Mouse (Mus musculus): ENCODE results near the gene Ltbp2. TPM values are rescaled to one million over a fixed set of nuclear protein-coding genes. Genes with fewer than 3 reads are reported as not detected.

Gene Ltbp2
- polyA plus RNA-seq, 1 experiment from 2014 or later, result 2.9 TPM

- no peaks in the 10 kb centered on the region; a peak in 1 of 4 replicates for H3K4me1 ChIP-seq (ENCODE audit: control insufficient read depth in 2 of 2, insufficient read depth in 2 of 2, low read length in 2 of 2)
- H3K27ac ChIP-seq (replicated peaks in 1 of 2; ENCODE audit: control insufficient read depth in 1 of 2, insufficient read depth in 1 of 2, low read depth in 2 of 2, low read length in 2 of 2), result no peak overlapping the region
- no peak overlapping the region for H3K4me3 ChIP-seq (ENCODE audit: control insufficient read depth in 1 of 2, insufficient read depth in 1 of 2, low read depth in 1 of 2, low read length in 2 of 2)
- no peaks in the 10 kb centered on the region for H3K27me3 ChIP-seq (ENCODE audit: control insufficient read depth, insufficient read depth, low read length)
- H3K36me3 ChIP-seq (ENCODE audit: control insufficient read depth, insufficient read depth, low read length), result peaks cover 49% of the 10 kb centered on the region
- 84% methylated on average over 10 of the region's 10 CpGs for WGBS
- H3K9me3 ChIP-seq (ENCODE audit: control insufficient read depth, low read length), result no peaks in the 10 kb centered on the region
- H3K9ac ChIP-seq (ENCODE audit: low read length), result no peak overlapping the region
- H3K4me2 ChIP-seq (ENCODE audit: low read length), result no peak overlapping the region
- no peak for ATAC-seq (ENCODE audit: insufficient number of reproducible peaks, insufficient read depth, low FRiP score, low read depth)
Measured at GRCm38 (mm10) chr12:84756016-84756415, 120.3 kb downstream of the Ltbp2 start.

GRCm38 (mm10) chr12:84755008-84755695 is 121.2 kb downstream of the Ltbp2 start:
- no peak overlapping the region for H3K4me3 ChIP-seq (ENCODE audit: control insufficient read depth in 1 of 2, insufficient read depth in 1 of 2, low read depth in 1 of 2, low read length in 2 of 2)
- WGBS, result 63% methylated on average over 16 of the region's 16 CpGs
- no peak overlapping the region for H3K9ac ChIP-seq (ENCODE audit: low read length)
- no peak overlapping the region for H3K4me2 ChIP-seq (ENCODE audit: low read length)
- H3K36me3 ChIP-seq (ENCODE audit: control insufficient read depth, insufficient read depth, low read length), result peaks cover 45% of the 10 kb centered on the region
- H3K9me3 ChIP-seq (ENCODE audit: control insufficient read depth, low read length), result no peaks in the 10 kb centered on the region
- H3K4me1 ChIP-seq (ENCODE audit: control insufficient read depth in 2 of 2, insufficient read depth in 2 of 2, low read length in 2 of 2), result no peaks in the 10 kb centered on the region; a peak in 1 of 4 replicates
- no peak for ATAC-seq (ENCODE audit: insufficient number of reproducible peaks, insufficient read depth, low FRiP score, low read depth)
- no peaks in the 10 kb centered on the region for H3K27me3 ChIP-seq (ENCODE audit: control insufficient read depth, insufficient read depth, low read length)
- no peak overlapping the region for H3K27ac ChIP-seq (replicated peaks in 1 of 2; ENCODE audit: control insufficient read depth in 1 of 2, insufficient read depth in 1 of 2, low read depth in 2 of 2, low read length in 2 of 2)

- no peaks in the 10 kb centered on the region for H3K27me3 ChIP-seq (ENCODE audit: control insufficient read depth, insufficient read depth, low read length)
- 45% methylated on average over 14 of the region's 14 CpGs for WGBS
- no peak for ATAC-seq (ENCODE audit: insufficient number of reproducible peaks, insufficient read depth, low FRiP score, low read depth)
- no peak overlapping the region for H3K9ac ChIP-seq (ENCODE audit: low read length)
- no peaks in the 10 kb centered on the region; a peak in 1 of 4 replicates for H3K4me1 ChIP-seq (ENCODE audit: control insufficient read depth in 2 of 2, insufficient read depth in 2 of 2, low read length in 2 of 2)
- no peak overlapping the region for H3K4me2 ChIP-seq (ENCODE audit: low read length)
- peaks cover 24% of the 10 kb centered on the region for H3K36me3 ChIP-seq (ENCODE audit: control insufficient read depth, insufficient read depth, low read length)
- no peak overlapping the region for H3K4me3 ChIP-seq (ENCODE audit: control insufficient read depth in 1 of 2, insufficient read depth in 1 of 2, low read depth in 1 of 2, low read length in 2 of 2)
- no peak overlapping the region for H3K27ac ChIP-seq (replicated peaks in 1 of 2; ENCODE audit: control insufficient read depth in 1 of 2, insufficient read depth in 1 of 2, low read depth in 2 of 2, low read length in 2 of 2)
- no peaks in the 10 kb centered on the region for H3K9me3 ChIP-seq (ENCODE audit: control insufficient read depth, low read length)
Measured at GRCm38 (mm10) chr12:84752131-84752977, 124.0 kb downstream of the Ltbp2 start.

GRCm38 (mm10) chr12:84750661-84751060 is 125.7 kb downstream of the Ltbp2 start:
- no peak overlapping the region for H3K4me2 ChIP-seq (ENCODE audit: low read length)
- H3K4me3 ChIP-seq (ENCODE audit: control insufficient read depth in 1 of 2, insufficient read depth in 1 of 2, low read depth in 1 of 2, low read length in 2 of 2), result no peak overlapping the region
- no peak overlapping the region for H3K9ac ChIP-seq (ENCODE audit: low read length)
- no peaks in the 10 kb centered on the region for H3K27me3 ChIP-seq (ENCODE audit: control insufficient read depth, insufficient read depth, low read length)
- H3K36me3 ChIP-seq (ENCODE audit: control insufficient read depth, insufficient read depth, low read length), result peaks cover 8% of the 10 kb centered on the region
- 73% methylated on average over 14 of the region's 14 CpGs for WGBS
- H3K9me3 ChIP-seq (ENCODE audit: control insufficient read depth, low read length), result no peaks in the 10 kb centered on the region
- no peak for ATAC-seq (ENCODE audit: insufficient number of reproducible peaks, insufficient read depth, low FRiP score, low read depth)
- no peak overlapping the region for H3K27ac ChIP-seq (replicated peaks in 1 of 2; ENCODE audit: control insufficient read depth in 1 of 2, insufficient read depth in 1 of 2, low read depth in 2 of 2, low read length in 2 of 2)
- H3K4me1 ChIP-seq (ENCODE audit: control insufficient read depth in 2 of 2, insufficient read depth in 2 of 2, low read length in 2 of 2), result peaks cover 0 to 1% of the 10 kb centered on the region in 2 experiments; a peak in 1 of 4 replicates

- 67% methylated on average over 3 of the region's 3 CpGs for WGBS
- ATAC-seq (ENCODE audit: insufficient number of reproducible peaks, insufficient read depth, low FRiP score, low read depth), result no peak
- H3K4me1 ChIP-seq (ENCODE audit: control insufficient read depth in 2 of 2, insufficient read depth in 2 of 2, low read length in 2 of 2), result peaks cover 0 to 2% of the 10 kb centered on the region in 2 experiments; a peak in 1 of 4 replicates
- no peaks in the 10 kb centered on the region for H3K9me3 ChIP-seq (ENCODE audit: control insufficient read depth, low read length)
- H3K27ac ChIP-seq (replicated peaks in 1 of 2; ENCODE audit: control insufficient read depth in 1 of 2, insufficient read depth in 1 of 2, low read depth in 2 of 2, low read length in 2 of 2), result no peak overlapping the region
- H3K4me3 ChIP-seq (ENCODE audit: control insufficient read depth in 1 of 2, insufficient read depth in 1 of 2, low read depth in 1 of 2, low read length in 2 of 2), result no peak overlapping the region
- no peaks in the 10 kb centered on the region for H3K36me3 ChIP-seq (ENCODE audit: control insufficient read depth, insufficient read depth, low read length)
- H3K27me3 ChIP-seq (ENCODE audit: control insufficient read depth, insufficient read depth, low read length), result no peaks in the 10 kb centered on the region
- H3K9ac ChIP-seq (ENCODE audit: low read length), result no peak overlapping the region
- H3K4me2 ChIP-seq (ENCODE audit: low read length), result no peak overlapping the region
Measured at GRCm38 (mm10) chr12:84748134-84748533, 128.2 kb downstream of the Ltbp2 start.

- Histone ChIP-seq H3K36me3 (ENCODE audit: control insufficient read depth, insufficient read depth, low read length) (no peaks in the 10 kb centered on the region), H3K4me1 (ENCODE audit: control insufficient read depth in 2 of 2, insufficient read depth in 2 of 2, low read length in 2 of 2) (0 out of 4 replicates have a peak, but pooled peaks cover 0 to 2% of the 10 kb centered on the region in 2 experiments), H3K4me2 (ENCODE audit: low read length) (no peak overlapping the region), H3K27ac (replicated peaks in 1 of 2; ENCODE audit: control insufficient read depth in 1 of 2, insufficient read depth in 1 of 2, low read depth in 2 of 2, low read length in 2 of 2) (no peak overlapping the region), H3K27me3 (ENCODE audit: control insufficient read depth, insufficient read depth, low read length) (no peaks in the 10 kb centered on the region), H3K4me3 (ENCODE audit: control insufficient read depth in 1 of 2, insufficient read depth in 1 of 2, low read depth in 1 of 2, low read length in 2 of 2) (no peak overlapping the region), H3K9me3 (ENCODE audit: control insufficient read depth, low read length) (no peaks in the 10 kb centered on the region), H3K9ac (ENCODE audit: low read length) (no peak overlapping the region)
- WGBS, result 44% methylated on average over 4 of the region's 4 CpGs
- no peak for ATAC-seq (ENCODE audit: insufficient number of reproducible peaks, insufficient read depth, low FRiP score, low read depth)
Measured at GRCm38 (mm10) chr12:84745700-84746099, 130.6 kb downstream of the Ltbp2 start.

- no peaks in the 10 kb centered on the region for H3K9me3 ChIP-seq (ENCODE audit: control insufficient read depth, low read length)
- H3K4me1 ChIP-seq (ENCODE audit: control insufficient read depth in 2 of 2, insufficient read depth in 2 of 2, low read length in 2 of 2), result 0 out of 4 replicates have a peak, but pooled peaks cover 0 to 2% of the 10 kb centered on the region in 2 experiments
- no peak overlapping the region for H3K27ac ChIP-seq (replicated peaks in 1 of 2; ENCODE audit: control insufficient read depth in 1 of 2, insufficient read depth in 1 of 2, low read depth in 2 of 2, low read length in 2 of 2)
- ATAC-seq (ENCODE audit: insufficient number of reproducible peaks, insufficient read depth, low FRiP score, low read depth), result no peak
- 81% methylated on average over 10 of the region's 10 CpGs for WGBS
- no peaks in the 10 kb centered on the region for H3K36me3 ChIP-seq (ENCODE audit: control insufficient read depth, insufficient read depth, low read length)
- no peak overlapping the region for H3K4me3 ChIP-seq (ENCODE audit: control insufficient read depth in 1 of 2, insufficient read depth in 1 of 2, low read depth in 1 of 2, low read length in 2 of 2)
- no peak overlapping the region for H3K9ac ChIP-seq (ENCODE audit: low read length)
- H3K4me2 ChIP-seq (ENCODE audit: low read length), result no peak overlapping the region
- no peaks in the 10 kb centered on the region for H3K27me3 ChIP-seq (ENCODE audit: control insufficient read depth, insufficient read depth, low read length)
Measured at GRCm38 (mm10) chr12:84743496-84743895, 132.8 kb downstream of the Ltbp2 start.

Data from heart, embryonic 14.5 days (tissue).